8 mouse cellular contexts compared by ENCODE assay signal in genomic region chr4:154481771-154482637, GRCm38 (mm10).
DNase-seq lines count a peak whose midpoint lies in the region; ATAC-seq and TF ChIP-seq lines count a peak whose summit lies in the region.
"Had no signal": no experiment of that assay in that cellular context is flagged by ENCODE, and none has a peak within 500 bp of the region (broad histone marks: within the 10 kb centered on the region; RNA-seq: fewer than 3 reads in every experiment).

No protein-coding gene starts in this region.

- H3K4me3 ChIP-seq in kidney, embryonic 15.5 days (replicated peaks): no peak overlapping the region
- no peak overlapping the region for H3K4me3 ChIP-seq in embryonic facial prominence, embryonic 11.5 days (ENCODE audit: low read depth, low read length)
- no peak overlapping the region for H3K4me3 ChIP-seq in heart, embryonic 10.5 days
- H3K4me3 ChIP-seq in lung, postnatal 0 days (ENCODE audit: low read depth, low read length): no peak overlapping the region
- H3K4me3 ChIP-seq: midbrain, embryonic 12.5 days had no signal

- H3K36me3 ChIP-seq in kidney, embryonic 15.5 days: no peaks in the 10 kb centered on the region
- H3K36me3 ChIP-seq in embryonic facial prominence, embryonic 11.5 days (replicated peaks; ENCODE audit: control insufficient read depth, insufficient read depth, low read depth, low read length): no peaks in the 10 kb centered on the region
- H3K36me3 ChIP-seq in heart, embryonic 10.5 days: no peaks in the 10 kb centered on the region
- no peaks in the 10 kb centered on the region for H3K36me3 ChIP-seq in lung, postnatal 0 days (ENCODE audit: insufficient read depth, low read length)
- H3K36me3 ChIP-seq: midbrain, embryonic 12.5 days had no signal

- peak overlapping the region; percentile 37 for H3K27ac ChIP-seq in kidney, embryonic 15.5 days
- H3K27ac ChIP-seq in embryonic facial prominence, embryonic 11.5 days (replicated peaks; ENCODE audit: low read depth, low read length): no peak overlapping the region
- peak overlapping the region; percentile 76 for H3K27ac ChIP-seq in heart, embryonic 10.5 days
- peak overlapping the region; percentile 88; the same call in 1 of the 2 replicates for H3K27ac ChIP-seq in lung, postnatal 0 days (ENCODE audit: low read length)
- H3K27ac ChIP-seq: midbrain, embryonic 12.5 days had no signal

- DNase-seq in kidney, postnatal 10 days: no peak
- no peak for DNase-seq in embryonic facial prominence, embryonic 11.5 days (ENCODE audit: low spot score)
- DNase-seq in heart, embryonic 10.5 days (ENCODE audit: low spot score): no peak
- DNase-seq in lung, postnatal 0 days (ENCODE audit: low spot score): peak; percentile 53
- no peak for DNase-seq in cerebellum, adult 9-10 months
- no peak for DNase-seq in spleen, postnatal 14 days (ENCODE audit: low spot score in 2 of 2)

- H3K9me3 ChIP-seq in kidney, embryonic 15.5 days (replicated peaks): no peaks in the 10 kb centered on the region
- no peaks in the 10 kb centered on the region for H3K9me3 ChIP-seq in embryonic facial prominence, embryonic 11.5 days (replicated peaks; ENCODE audit: control insufficient read depth, low read length)
- H3K9me3 ChIP-seq in heart, embryonic 10.5 days: no peaks in the 10 kb centered on the region
- H3K9me3 ChIP-seq in lung, postnatal 0 days (ENCODE audit: low read length): no peaks in the 10 kb centered on the region
- H3K9me3 ChIP-seq: midbrain, embryonic 12.5 days had no signal

- ATAC-seq in kidney, embryonic 15.5 days (replicated peaks; ENCODE audit: low FRiP score): peak; percentile 59
- ATAC-seq in embryonic facial prominence, embryonic 11.5 days (replicated peaks; ENCODE audit: insufficient number of reproducible peaks, low FRiP score, low TSS enrichment, low read depth): 0 out of 2 replicates have a peak, but pooled peaks have one; percentile 53
- ATAC-seq in lung, postnatal 0 days: no peak

- no peak for TF ChIP-seq CTCF in lung, postnatal 0 days (IDR thresholded peaks at IDR 0.05)

- H3K4me1 ChIP-seq in kidney, embryonic 15.5 days: peaks cover 65% of the 10 kb centered on the region
- H3K4me1 ChIP-seq in embryonic facial prominence, embryonic 11.5 days (ENCODE audit: control insufficient read depth, insufficient read depth, low read length): peaks cover 5% of the 10 kb centered on the region
- H3K4me1 ChIP-seq in heart, embryonic 10.5 days: peaks cover 77% of the 10 kb centered on the region
- H3K4me1 ChIP-seq in lung, postnatal 0 days (ENCODE audit: insufficient read depth, low read depth, low read length): peaks cover 28% of the 10 kb centered on the region

- WGBS in kidney, embryonic 15.5 days: 22% methylated on average over 14 of the region's 14 CpGs
- 36% methylated on average over 14 of the region's 14 CpGs for WGBS in embryonic facial prominence, embryonic 11.5 days
- WGBS in heart, embryonic 10.5 days: 36% methylated on average over 14 of the region's 14 CpGs
- WGBS in lung, postnatal 0 days: 17% methylated on average over 14 of the region's 14 CpGs

- H3K27me3 ChIP-seq in kidney, embryonic 15.5 days: peaks cover 82% of the 10 kb centered on the region
- no peaks in the 10 kb centered on the region for H3K27me3 ChIP-seq in embryonic facial prominence, embryonic 11.5 days (ENCODE audit: control insufficient read depth, insufficient read depth, low read length)
- H3K27me3 ChIP-seq in heart, embryonic 10.5 days (ENCODE audit: insufficient read depth, poor library complexity, severe bottlenecking): peaks cover 58% of the 10 kb centered on the region
- H3K27me3 ChIP-seq in lung, postnatal 0 days (replicated peaks; ENCODE audit: insufficient read depth, low read length): no peaks in the 10 kb centered on the region

- peak overlapping the region; percentile 19; the same call in 1 of the 2 replicates for H3K4me2 ChIP-seq in kidney, embryonic 15.5 days
- H3K4me2 ChIP-seq in embryonic facial prominence, embryonic 11.5 days (ENCODE audit: low read depth, low read length): no peak overlapping the region
- no peak overlapping the region for H3K4me2 ChIP-seq in lung, postnatal 0 days (replicated peaks; ENCODE audit: low read depth, low read length)
- H3K4me2 ChIP-seq: midbrain, embryonic 12.5 days had no signal

- no peak overlapping the region for H3K9ac ChIP-seq in kidney, embryonic 15.5 days
- H3K9ac ChIP-seq in embryonic facial prominence, embryonic 11.5 days (replicated peaks; ENCODE audit: low read length): no peak overlapping the region
- H3K9ac ChIP-seq in lung, postnatal 0 days (replicated peaks; ENCODE audit: low read depth): 0 out of 2 replicates have a peak overlapping the region, but pooled peaks have one; percentile 8
- H3K9ac ChIP-seq: midbrain, embryonic 12.5 days had no signal

- TF ChIP-seq EP300 in lung, postnatal 0 days (IDR thresholded peaks at IDR 0.05): no peak
